Mouse (Mus musculus): Measurements from ENCODE around the gene Fank1. TPM values are rescaled to one million over a fixed set of nuclear protein-coding genes. Genes with fewer than 3 reads are reported as not detected.
A peak's percentile ranks its signal among the peaks of the same experiment; 100 is the strongest.

The Fank1 gene
- polyA plus RNA-seq, 2 experiments = 0.30 to 0.31 TPM

- no peak for DNase-seq (ENCODE audit: low spot score)
Measured at GRCm38 (mm10) chr7:133848180-133848579, 71.5 kb downstream of the Fank1 start.

GRCm38 (mm10) chr7:133850735-133851134, 74.1 kb downstream of the Fank1 start:
- Histone ChIP-seq H3K27me3 (ENCODE audit: control insufficient read depth, insufficient read depth, low read length) (no peaks in the 10 kb centered on the region), H3K4me2 (replicated peaks; ENCODE audit: low read depth, low read length, severe bottlenecking) (no peak overlapping the region), H3K9ac (ENCODE audit: low read depth, low read length, severe bottlenecking) (no peak overlapping the region), H3K27ac (replicated peaks; ENCODE audit: low read depth, low read length) (no peak overlapping the region), H3K9me3 (ENCODE audit: control insufficient read depth, low read length) (no peaks in the 10 kb centered on the region), H3K4me1 (ENCODE audit: control insufficient read depth, insufficient read depth, low read length) (no peaks in the 10 kb centered on the region), H3K4me3 (replicated peaks; ENCODE audit: low read length) (no peak overlapping the region), H3K36me3 (ENCODE audit: control insufficient read depth, insufficient read depth, low read length) (no peaks in the 10 kb centered on the region)
- ATAC-seq (ENCODE audit: low FRiP score, low read depth) (no peak), DNase-seq (ENCODE audit: low spot score) (no peak)
- TF ChIP-seq POLR2A (IDR thresholded peaks at IDR 0.05; ENCODE audit: borderline replicate concordance, extremely low read depth, insufficient read depth, insufficient read length) = no peak

More at GRCm38 (mm10) chr7:133848180-133848579, 71.5 kb downstream of the Fank1 start:
- H3K27ac ChIP-seq (replicated peaks; ENCODE audit: low read depth, low read length) = no peak overlapping the region
- H3K36me3 ChIP-seq (ENCODE audit: control insufficient read depth, insufficient read depth, low read length) = no peaks in the 10 kb centered on the region
- 82% methylated on average over 2 of the region's 2 CpGs for WGBS
- no peak for TF ChIP-seq POLR2A (IDR thresholded peaks at IDR 0.05; ENCODE audit: borderline replicate concordance, extremely low read depth, insufficient read depth, insufficient read length)
- no peak for ATAC-seq (ENCODE audit: low FRiP score, low read depth)
- no peaks in the 10 kb centered on the region for H3K27me3 ChIP-seq (ENCODE audit: control insufficient read depth, insufficient read depth, low read length)
- H3K4me1 ChIP-seq (ENCODE audit: control insufficient read depth, insufficient read depth, low read length) = no peaks in the 10 kb centered on the region
- no peak overlapping the region for H3K9ac ChIP-seq (ENCODE audit: low read depth, low read length, severe bottlenecking)
- no peak overlapping the region for H3K4me2 ChIP-seq (replicated peaks; ENCODE audit: low read depth, low read length, severe bottlenecking)
- H3K4me3 ChIP-seq (replicated peaks; ENCODE audit: low read length) = no peak overlapping the region
- H3K9me3 ChIP-seq (ENCODE audit: control insufficient read depth, low read length) = no peaks in the 10 kb centered on the region

GRCm38 (mm10) chr7:133856278-133856677, 79.6 kb downstream of the Fank1 start:
- no peak overlapping the region for H3K27ac ChIP-seq (replicated peaks; ENCODE audit: low read depth, low read length)

GRCm38 (mm10) chr7:133858506-133858905, 81.8 kb downstream of the Fank1 start:
- H3K4me3 ChIP-seq (replicated peaks; ENCODE audit: low read length) = no peak overlapping the region
- no peaks in the 10 kb centered on the region for H3K36me3 ChIP-seq (ENCODE audit: control insufficient read depth, insufficient read depth, low read length)
- H3K9me3 ChIP-seq (ENCODE audit: control insufficient read depth, low read length) = no peaks in the 10 kb centered on the region
- H3K4me2 ChIP-seq (replicated peaks; ENCODE audit: low read depth, low read length, severe bottlenecking) = no peak overlapping the region
- no peaks in the 10 kb centered on the region for H3K4me1 ChIP-seq (ENCODE audit: control insufficient read depth, insufficient read depth, low read length)
- H3K27me3 ChIP-seq (ENCODE audit: control insufficient read depth, insufficient read depth, low read length) = no peaks in the 10 kb centered on the region
- no peak overlapping the region for H3K27ac ChIP-seq (replicated peaks; ENCODE audit: low read depth, low read length)
- ATAC-seq (ENCODE audit: low FRiP score, low read depth) (no peak), DNase-seq (ENCODE audit: low spot score) (no peak)
- H3K9ac ChIP-seq (ENCODE audit: low read depth, low read length, severe bottlenecking) = no peak overlapping the region
- TF ChIP-seq POLR2A (IDR thresholded peaks at IDR 0.05; ENCODE audit: borderline replicate concordance, extremely low read depth, insufficient read depth, insufficient read length) = no peak
- WGBS = 94% methylated on average over 3 of the region's 3 CpGs

More at GRCm38 (mm10) chr7:133856278-133856677, 79.6 kb downstream of the Fank1 start:
- 21% methylated on average over 3 of the region's 3 CpGs for WGBS
- Histone ChIP-seq H3K4me1 (ENCODE audit: control insufficient read depth, insufficient read depth, low read length) (no peaks in the 10 kb centered on the region), H3K4me3 (replicated peaks; ENCODE audit: low read length) (no peak overlapping the region), H3K36me3 (ENCODE audit: control insufficient read depth, insufficient read depth, low read length) (no peaks in the 10 kb centered on the region), H3K27me3 (ENCODE audit: control insufficient read depth, insufficient read depth, low read length) (no peaks in the 10 kb centered on the region), H3K4me2 (replicated peaks; ENCODE audit: low read depth, low read length, severe bottlenecking) (no peak overlapping the region), H3K9me3 (ENCODE audit: control insufficient read depth, low read length) (no peaks in the 10 kb centered on the region), H3K9ac (ENCODE audit: low read depth, low read length, severe bottlenecking) (no peak overlapping the region)
- DNase-seq (ENCODE audit: low spot score) (peak; percentile 84), ATAC-seq (ENCODE audit: low FRiP score, low read depth) (peak; percentile 23; the same call in 1 of the 2 replicates)
- TF ChIP-seq POLR2A (IDR thresholded peaks at IDR 0.05; ENCODE audit: borderline replicate concordance, extremely low read depth, insufficient read depth, insufficient read length) = no peak

GRCm38 (mm10) chr7:133859548-133859947, 82.9 kb downstream of the Fank1 start:
- TF ChIP-seq POLR2A (IDR thresholded peaks at IDR 0.05; ENCODE audit: borderline replicate concordance, extremely low read depth, insufficient read depth, insufficient read length) = no peak
- H3K27me3 ChIP-seq (ENCODE audit: control insufficient read depth, insufficient read depth, low read length) = no peaks in the 10 kb centered on the region
- H3K9me3 ChIP-seq (ENCODE audit: control insufficient read depth, low read length) = no peaks in the 10 kb centered on the region
- ATAC-seq (ENCODE audit: low FRiP score, low read depth) (no peak), DNase-seq (ENCODE audit: low spot score) (no peak)
- no peaks in the 10 kb centered on the region for H3K4me1 ChIP-seq (ENCODE audit: control insufficient read depth, insufficient read depth, low read length)
- H3K9ac ChIP-seq (ENCODE audit: low read depth, low read length, severe bottlenecking) = no peak overlapping the region
- H3K4me2 ChIP-seq (replicated peaks; ENCODE audit: low read depth, low read length, severe bottlenecking) = no peak overlapping the region
- no peak overlapping the region for H3K4me3 ChIP-seq (replicated peaks; ENCODE audit: low read length)
- no peak overlapping the region for H3K27ac ChIP-seq (replicated peaks; ENCODE audit: low read depth, low read length)
- WGBS = 69% methylated on average over 4 of the region's 4 CpGs
- H3K36me3 ChIP-seq (ENCODE audit: control insufficient read depth, insufficient read depth, low read length) = no peaks in the 10 kb centered on the region

- Histone ChIP-seq H3K27ac (replicated peaks; ENCODE audit: low read depth, low read length) (no peak overlapping the region), H3K27me3 (ENCODE audit: control insufficient read depth, insufficient read depth, low read length) (no peaks in the 10 kb centered on the region), H3K4me1 (ENCODE audit: control insufficient read depth, insufficient read depth, low read length) (no peaks in the 10 kb centered on the region), H3K36me3 (ENCODE audit: control insufficient read depth, insufficient read depth, low read length) (no peaks in the 10 kb centered on the region), H3K4me3 (replicated peaks; ENCODE audit: low read length) (no peak overlapping the region), H3K4me2 (replicated peaks; ENCODE audit: low read depth, low read length, severe bottlenecking) (no peak overlapping the region), H3K9me3 (ENCODE audit: control insufficient read depth, low read length) (no peaks in the 10 kb centered on the region), H3K9ac (ENCODE audit: low read depth, low read length, severe bottlenecking) (no peak overlapping the region)
- no peak for DNase-seq (ENCODE audit: low spot score)
- no peak for ATAC-seq (ENCODE audit: low FRiP score, low read depth)
- TF ChIP-seq POLR2A (IDR thresholded peaks at IDR 0.05; ENCODE audit: borderline replicate concordance, extremely low read depth, insufficient read depth, insufficient read length) = no peak
- WGBS = 94% methylated on average over 6 of the region's 6 CpGs
Measured at GRCm38 (mm10) chr7:133862233-133862632, 85.6 kb downstream of the Fank1 start.
